Mouse (Mus musculus): ENCODE results near the gene Crtam. TPM values are rescaled to one million over a fixed set of nuclear protein-coding genes. Genes with fewer than 3 reads are reported as not detected.
A peak's percentile ranks its signal among the peaks of the same experiment; 100 is the strongest.

Crtam gene
- total RNA-seq, 2 experiments from 2014 or later = 0.17 TPM; not detected in 1

DNA sequence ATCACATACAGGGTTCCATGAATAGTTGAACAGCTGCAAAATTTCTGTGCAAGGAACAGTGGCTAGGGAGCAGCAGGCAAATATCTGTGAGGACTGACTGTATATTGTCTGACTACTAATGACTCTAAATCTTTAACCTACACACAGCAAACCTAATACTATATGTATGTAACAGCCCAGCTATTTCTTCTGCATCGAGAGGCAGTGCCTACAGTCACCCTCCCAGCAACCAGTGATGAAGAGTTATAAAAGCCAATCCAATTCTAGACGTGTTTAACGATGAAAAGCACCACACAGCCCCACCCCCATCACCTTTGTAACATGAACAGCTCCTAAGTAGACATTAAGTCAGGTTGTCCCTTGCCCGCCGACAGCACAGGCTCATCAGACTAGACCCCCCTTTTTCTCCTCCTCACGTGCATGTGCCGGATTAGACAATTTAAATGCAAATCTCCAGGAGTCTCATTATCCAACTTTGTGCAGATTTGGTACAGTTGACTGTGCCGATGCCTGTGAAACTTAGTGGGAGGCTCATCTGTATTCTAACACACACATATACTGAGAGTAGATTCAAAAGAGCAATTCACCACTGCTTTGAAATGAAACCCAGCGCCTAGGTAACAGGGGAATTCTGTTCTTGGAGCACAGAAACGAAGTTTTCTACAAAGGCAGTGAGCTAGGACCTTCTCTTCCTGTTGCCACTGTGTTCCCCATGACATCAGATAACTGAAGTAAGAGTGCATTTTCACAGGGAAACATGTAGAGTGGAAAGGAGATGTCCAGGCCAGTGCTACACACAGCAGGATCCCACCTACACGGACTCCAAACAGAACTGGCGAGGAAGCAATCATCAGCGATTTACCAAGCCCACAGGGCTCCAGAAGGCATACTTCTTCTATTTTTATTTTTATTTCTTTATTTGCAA lies 7.3 kb upstream of the Crtam start:
- no peak for DNase-seq (ENCODE audit: low spot score in 2 of 2)

DNA sequence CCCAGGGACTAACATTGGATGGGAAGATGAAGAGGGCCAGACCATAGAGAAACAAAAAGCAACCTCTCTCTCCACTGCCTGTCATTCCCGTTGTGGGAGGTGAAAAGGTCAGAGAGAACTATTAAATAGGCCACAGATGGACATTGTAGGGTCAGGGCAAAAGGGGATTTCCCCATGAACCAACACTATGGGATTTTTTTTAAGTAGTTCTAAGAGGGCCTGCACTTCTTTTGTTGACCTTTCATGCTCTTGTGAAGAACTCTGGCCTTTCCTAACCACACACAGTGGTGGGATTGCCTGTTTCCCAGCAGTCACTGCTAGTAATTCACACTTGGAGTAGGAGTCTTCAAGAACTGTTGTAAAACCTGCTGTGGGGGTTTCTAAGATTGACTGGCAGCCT lies 3.4 kb upstream of the Crtam start:
- DNase-seq (ENCODE audit: low spot score in 2 of 2) = no peak

DNA sequence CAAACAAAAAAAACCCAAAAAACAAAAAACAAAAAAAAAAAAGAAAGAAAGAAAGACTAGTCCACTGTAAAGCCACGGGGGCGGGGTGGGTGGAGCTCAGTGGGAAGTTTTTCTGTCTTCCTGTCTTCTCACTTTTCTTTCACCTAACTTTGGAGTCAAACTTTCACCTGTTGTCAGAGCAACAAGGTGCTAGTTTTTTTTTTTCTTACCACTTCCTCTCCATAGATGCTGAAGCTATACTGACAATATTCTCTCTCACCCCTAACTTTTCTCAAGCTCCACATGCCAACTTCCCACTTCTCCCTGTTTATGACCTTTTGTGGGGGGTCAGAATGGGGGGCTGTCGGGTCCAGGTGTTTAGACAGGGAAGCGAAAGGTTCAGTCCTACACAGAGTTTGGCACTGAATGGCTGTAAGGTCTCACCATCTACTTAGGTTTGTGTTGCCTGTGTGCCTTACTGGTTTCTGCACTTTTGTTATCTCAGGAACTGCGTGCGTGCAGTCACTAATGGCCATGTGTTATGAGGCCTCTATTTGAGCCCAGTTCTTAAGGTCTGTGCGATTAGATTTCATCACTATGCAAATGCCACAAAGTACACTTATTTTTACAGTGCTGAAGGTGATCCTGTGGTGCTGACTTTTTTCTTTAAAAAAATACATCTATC lies 7.2 kb downstream of the Crtam start:
- DNase-seq (ENCODE audit: low spot score in 2 of 2) = no peak

DNA sequence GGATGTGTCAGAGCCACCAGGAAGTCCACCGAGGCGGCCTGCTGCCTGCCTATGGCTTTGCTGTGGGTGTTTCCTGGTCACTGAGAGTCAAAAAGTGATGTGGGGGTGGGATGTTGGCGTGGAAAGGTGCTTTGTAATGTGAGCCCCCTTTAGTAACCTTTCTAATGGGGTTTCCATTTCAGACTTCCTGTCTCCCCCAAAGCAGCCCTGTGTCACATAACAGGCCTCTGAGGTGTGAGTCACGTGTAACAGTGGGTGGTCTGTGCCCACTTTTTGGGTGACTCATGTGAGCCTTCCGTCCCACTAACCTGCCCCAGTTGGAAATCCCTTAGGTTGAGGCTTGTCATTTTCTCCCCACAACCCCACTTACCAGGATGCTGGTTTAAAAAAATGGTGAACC lies 10.4 kb downstream of the Crtam start:
- DNase-seq (ENCODE audit: low spot score in 2 of 2) = no peak

DNA sequence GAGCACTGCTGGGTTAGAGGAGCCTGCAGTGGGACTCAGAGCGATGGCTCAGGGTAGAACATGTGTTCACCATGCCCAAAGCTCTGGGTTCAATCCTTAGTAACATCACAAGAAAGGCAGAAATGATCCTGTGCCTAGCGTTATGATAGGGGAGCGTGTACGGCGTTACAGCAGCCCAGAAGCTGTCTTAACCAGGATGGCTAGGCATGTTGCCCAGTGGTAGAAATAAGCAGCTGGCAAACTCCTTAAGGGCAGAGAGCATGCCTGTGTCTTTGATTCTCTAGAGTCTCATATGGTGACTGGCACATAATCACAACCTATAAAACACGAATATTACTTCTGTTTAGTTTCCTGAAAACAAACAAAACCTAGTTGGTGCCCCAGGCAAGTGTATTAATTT lies 12.9 kb downstream of the Crtam start:
- DNase-seq (ENCODE audit: low spot score in 2 of 2) = no peak

DNA sequence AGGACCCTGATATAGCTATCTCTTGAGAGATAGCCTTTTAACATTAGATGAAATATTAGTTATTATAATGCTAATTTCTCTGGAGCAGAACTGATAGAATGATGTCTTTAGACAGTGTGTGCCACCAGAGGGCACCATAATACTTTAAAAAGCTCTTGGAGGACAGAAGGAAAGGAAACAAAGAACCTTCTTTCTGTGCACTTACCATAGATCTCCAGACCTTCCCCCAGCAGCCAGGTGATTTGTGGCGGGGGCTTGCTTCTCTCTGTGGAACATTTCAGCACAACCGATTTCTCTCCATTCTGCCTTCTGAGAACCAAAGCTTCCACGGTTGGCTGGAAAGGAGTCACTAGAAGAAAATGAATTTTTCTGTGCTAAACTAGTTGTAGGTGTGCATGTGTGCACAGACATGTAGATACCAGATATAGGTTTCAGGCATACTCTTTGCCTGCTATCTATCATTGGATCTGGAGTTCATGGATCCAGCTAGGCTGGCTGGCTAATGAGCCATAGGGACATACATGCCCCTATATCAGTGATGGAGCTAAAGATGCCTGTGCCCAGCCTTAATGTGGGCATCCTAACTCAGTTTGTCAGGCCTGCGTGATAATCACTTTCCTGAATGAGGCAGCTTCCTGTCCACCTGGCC lies 14.4 kb downstream of the Crtam start:
- DNase-seq (ENCODE audit: low spot score in 2 of 2) = peak; percentile 30 to 44

DNA sequence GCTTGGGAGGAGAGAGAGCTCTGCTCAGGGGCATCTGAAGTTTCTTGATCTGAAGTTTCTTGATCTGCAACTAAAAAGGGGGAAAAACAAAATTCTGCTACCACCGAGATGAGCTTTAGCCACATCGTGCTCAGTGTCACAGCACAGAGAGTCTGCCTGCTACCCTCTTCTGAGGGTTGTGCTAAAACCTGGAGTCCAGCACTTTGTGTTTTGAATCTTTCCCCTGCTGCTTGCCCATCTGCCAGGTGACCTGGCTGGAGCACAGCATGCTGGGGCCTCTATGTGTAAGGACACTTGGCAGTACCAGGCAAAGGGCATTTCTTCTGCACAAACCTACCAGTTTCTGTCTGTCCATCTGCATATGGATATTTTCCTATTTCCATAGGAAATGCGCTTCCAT lies 20.1 kb downstream of the Crtam start:
- DNase-seq (ENCODE audit: low spot score in 2 of 2) = no peak

DNA sequence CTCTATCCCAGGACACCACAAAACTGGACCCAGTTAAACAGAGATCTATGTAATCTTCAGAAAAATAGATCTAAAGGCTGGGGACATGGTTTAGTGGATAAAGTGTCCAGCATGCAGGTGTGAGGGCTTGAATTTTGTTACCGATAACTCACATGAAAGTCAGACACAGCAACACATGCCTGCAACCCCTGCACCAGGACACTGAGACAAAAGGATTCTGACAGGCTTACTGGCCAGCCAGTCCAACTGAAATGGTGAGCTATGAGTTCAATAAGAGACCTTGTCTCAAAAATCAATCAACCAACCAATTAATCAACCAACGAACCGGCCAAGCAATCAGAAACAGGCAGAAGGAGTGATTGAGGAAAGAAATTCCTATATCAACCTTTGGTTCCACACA lies 20.7 kb downstream of the Crtam start:
- DNase-seq (ENCODE audit: low spot score in 2 of 2) = no peak

DNA sequence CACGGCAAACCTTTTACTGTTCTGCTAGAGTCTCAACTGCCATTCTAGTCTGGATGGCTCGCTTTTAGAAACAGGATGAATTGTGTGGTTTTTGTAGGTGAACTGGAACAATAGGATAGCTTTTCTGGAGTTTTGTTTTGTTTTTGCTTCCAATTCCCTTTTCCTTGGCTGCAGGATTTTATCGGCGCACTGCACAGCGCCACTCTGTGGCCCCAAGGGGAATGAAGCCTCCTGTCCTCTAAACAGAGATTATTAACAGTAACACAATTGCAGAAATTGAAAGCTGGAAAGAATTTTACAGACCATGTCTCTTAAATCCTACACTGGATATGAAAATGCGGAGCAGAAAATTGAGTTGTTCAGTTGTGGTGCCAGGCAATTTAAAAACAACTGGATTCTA lies 21.9 kb downstream of the Crtam start:
- DNase-seq (ENCODE audit: low spot score in 2 of 2) = no peak

DNA sequence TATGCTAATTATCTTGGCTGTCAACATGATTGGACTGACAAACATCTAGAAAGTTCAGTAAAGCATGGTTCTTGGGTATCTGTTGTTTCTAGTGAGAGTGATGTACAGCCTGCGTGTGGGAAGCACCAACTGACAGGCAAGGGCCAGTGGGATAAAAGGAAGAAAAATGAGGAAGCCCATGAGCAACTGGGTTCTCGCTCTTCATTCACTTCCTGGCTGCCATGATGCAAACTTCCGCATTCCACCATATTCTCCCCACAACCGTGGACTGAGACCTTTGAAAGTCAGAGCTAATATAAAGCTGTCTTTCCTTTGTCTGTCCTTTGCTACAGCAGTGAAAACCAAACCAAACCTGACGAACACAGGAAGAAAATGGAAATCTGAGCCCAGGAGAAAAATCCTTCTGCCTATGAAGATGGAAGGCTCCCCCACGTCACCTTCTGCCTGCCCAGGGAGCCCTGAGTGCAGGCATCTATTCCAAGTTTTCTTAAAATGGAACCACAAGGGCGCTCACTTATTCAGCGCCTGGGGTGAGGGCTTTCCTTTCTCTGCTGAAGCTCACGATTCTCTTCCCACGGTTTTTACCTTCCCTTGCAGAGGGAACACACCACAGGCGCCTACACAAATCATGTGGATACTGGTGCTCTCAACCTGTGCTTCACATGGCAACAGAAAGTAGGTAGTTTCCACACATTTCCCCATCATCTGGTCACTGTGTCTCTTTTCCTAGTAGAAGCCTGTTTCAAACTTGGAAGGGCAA lies 30.2 kb downstream of the Crtam start:
- DNase-seq (ENCODE audit: low spot score in 2 of 2) = no peak

DNA sequence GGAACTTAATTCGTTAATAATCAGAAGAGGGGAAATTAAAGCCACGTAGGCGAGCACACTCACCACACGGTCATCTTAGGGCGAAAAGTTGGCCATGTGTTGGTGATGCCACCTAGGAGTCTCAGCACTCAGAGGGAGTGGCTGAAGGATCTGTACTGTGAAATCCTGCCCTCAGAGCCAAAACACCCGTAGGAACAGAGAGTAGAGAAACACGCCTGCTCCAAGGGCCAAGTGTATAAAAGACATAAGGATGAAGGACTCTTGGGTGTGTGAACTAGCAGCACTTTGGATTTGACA lies 40.1 kb downstream of the Crtam start:
- DNase-seq (ENCODE audit: low spot score in 2 of 2) = no peak

DNA sequence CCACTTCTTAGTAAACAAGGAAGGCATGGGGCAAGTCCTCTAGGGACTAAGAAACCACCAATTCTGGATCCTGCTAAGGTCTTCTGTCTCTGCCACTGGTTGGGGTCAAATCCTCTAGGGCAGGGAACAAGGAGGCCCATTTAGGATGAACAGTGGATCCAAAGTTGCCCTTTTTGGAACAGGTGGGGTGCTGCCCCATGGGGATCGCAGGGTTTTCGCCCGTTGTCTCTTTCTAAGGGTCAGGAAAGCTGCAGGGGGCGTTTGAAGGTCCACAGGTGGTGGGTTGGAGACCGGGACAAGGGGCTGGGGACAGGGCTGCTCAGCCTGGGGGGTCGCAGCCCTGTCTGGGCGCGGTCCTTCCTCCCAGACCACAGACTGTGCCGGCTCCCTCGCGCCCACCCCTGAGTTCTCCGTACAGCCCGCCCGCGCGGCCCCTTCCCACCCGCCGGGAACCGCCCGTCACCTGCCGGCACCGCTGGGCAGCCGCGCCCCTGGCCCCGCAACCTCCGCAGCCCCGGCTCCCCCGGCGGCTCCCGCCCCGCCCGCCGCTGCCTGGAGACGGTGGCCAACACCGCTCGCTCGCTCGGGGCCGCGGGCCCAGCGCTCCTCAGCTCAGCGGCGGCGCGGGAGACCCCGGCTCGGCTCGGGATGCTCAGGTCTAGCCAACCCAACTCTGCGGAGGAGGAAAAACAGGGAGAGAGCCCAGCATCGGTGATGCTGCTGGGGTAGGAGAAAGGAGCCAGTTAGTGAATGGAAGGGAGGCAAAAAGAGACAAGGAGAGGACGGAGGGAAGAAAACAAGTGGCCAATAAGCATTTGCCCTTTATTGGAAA lies 40.6 kb downstream of the Crtam start, which contains the start of gene Jhy:
Gene Jhy, minus strand, starts transcription at position 533 of the 832 bp plus-strand sequence.
- DNase-seq (ENCODE audit: low spot score in 2 of 2) = no peak

DNA sequence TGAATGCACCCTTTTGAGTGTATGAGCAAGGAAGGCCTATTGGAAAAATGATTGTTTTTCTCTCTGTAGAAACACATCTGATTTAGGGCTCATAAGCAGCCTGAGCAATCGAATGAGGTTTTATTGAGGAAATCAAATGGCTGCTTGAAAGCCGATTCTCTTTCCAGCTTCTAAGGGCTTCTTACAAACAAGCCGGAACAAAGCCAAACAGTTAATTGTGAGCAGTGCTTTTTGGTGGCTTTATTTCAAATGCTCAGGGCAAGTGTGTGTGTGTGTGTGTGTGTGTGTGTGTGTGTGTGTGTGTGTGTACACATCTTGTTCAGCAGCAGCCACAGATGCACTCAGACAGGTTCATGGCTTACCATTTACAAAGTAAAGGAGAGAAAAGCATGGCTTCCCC lies 43.0 kb downstream of the Crtam start:
- DNase-seq (ENCODE audit: low spot score in 2 of 2) = no peak

DNA sequence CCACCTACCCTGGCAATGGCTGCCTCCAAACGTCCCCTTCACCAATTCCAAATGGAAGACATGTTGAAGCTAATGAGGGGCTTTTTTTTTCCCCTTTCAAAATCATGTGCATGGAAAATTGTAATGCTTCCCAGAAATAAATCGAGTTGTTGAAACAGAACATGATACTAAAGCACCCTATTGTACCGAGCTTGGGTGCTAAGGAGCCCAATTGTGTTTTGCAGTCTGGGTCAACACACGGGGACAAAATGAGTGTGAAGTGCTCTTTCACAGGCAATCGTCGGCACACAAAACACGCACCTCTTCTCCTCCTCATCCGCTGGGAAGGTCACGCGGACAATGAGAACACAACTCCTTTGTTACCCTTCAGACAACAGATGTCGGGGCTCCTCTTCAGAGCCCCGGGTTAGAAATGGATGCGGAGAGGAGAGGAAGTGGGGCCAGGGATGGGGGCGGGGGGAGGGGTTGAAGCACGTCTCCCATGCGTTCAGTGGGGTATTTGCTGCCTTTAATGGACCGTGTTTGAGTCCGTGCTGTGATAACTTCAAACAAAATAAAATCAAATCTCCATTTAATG lies 55.3 kb downstream of the Crtam start:
- no peak for DNase-seq (ENCODE audit: low spot score in 2 of 2)

DNA sequence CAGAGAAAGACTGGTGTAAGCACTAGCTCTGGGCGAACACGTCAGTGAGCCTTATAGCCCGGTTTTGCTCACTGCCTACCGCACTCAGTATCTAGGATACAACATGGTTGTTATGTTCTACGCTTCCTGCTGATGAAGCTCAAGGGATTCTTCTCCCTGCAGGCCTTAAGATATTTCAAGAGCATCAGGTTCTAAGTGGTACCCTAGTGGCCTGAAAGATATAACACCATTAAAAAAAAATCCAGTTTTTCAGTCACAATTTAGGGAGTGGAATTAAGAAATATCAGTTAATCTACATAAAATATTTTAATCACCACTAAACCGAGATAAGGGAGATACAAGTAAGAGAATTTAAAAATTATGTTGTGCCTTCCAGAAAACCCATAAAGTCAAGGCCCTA lies 56.0 kb downstream of the Crtam start:
- no peak for DNase-seq (ENCODE audit: low spot score in 2 of 2)

DNA sequence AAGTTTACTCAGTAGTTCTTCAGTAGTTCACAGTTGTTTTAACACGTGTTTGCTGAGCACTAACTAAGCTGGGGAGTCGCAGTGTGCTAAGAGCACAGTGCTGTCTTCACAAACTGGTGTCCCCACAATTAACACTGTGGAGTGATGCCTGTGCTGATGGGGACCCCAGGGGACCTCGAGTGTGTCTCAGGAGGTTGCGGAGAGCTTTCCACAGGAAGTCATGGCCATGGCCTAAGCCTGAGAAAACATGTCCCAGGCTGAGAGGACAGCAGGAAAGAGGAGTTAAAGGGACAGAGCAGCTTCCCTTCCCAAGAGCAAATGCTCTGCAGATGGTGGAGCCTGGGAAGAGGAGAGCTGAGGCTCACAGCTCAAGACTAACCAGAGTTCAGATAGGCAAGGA lies 57.3 kb downstream of the Crtam start:
- no peak for DNase-seq (ENCODE audit: low spot score in 2 of 2)

DNA sequence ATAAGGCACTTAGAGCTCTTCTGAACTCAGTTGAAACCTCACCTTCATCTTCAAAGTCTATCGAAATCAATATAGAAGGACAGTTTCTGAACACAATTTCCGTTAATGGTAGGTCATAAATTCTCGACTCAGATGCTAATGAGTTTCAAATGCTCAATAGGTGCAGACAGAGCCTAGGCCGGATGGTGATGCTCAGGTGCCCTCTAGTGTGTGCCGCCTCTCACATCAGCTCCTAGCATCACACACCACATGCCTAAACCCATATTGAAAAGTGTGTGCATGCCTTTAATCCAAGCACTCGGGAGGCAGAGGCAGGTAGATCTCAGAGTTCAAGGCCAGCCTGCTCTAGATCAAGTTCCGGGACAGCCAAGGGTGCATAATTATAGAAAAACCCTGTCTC lies 67.0 kb downstream of the Crtam start:
- no peak for DNase-seq (ENCODE audit: low spot score in 2 of 2)

DNA sequence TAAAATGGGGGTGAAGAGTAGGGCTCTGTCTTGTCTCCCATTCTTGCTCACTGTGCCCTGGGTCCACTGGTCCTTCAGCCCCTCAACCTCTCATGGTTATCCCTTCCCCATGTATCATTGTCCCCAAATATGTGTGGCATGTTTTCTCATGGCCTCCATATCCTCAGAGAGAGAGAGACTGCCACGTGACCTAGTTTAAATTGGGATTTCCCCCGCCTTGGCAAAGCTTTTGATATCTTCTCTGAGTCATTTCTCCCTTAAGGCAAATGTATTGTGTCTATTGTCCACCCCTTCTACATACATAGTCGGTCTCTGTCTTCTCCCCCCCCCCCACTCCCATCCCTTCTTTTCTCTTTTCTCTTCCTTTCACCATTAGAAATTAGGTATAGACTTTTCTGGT lies 71.1 kb downstream of the Crtam start:
- no peak for DNase-seq (ENCODE audit: low spot score in 2 of 2)

DNA sequence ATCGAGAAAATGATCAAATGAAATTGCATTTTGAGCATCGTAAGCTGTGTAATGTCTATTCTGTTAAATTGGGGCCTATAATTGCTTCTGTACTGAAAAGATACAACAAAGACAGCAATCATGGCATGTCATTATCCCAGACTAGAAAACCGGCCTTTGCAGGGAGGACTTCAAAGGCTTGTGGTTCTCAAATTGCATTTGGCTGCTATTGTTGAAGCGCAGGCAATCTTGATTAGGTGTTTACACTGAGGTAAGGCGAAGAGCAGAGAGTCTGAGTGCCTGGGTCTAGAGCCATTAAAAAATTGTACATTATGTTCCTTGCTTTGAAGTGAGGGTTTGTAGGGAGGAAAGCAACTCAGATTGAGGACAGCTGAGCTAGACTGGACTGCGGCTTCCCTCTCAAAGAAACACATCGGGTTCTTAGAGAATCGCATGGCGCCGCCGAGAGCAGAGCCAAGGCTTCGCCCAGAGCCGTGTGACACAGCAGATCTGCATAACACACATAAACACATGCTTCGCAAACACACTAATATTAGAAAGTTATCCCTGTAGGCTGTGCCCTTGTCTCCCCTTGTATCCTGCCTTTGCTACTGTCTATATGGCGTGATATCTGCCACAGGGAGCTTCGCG lies 77.0 kb downstream of the Crtam start:
- DNase-seq (ENCODE audit: low spot score in 2 of 2) = no peak
